Mouse (Mus musculus): ENCODE results near the gene Exog. TPM values are rescaled to one million over a fixed set of nuclear protein-coding genes. Genes with fewer than 3 reads are reported as not detected.

Exog gene
- polyA plus RNA-seq, 1 experiment from 2014 or later = 54.4 TPM

DNA sequence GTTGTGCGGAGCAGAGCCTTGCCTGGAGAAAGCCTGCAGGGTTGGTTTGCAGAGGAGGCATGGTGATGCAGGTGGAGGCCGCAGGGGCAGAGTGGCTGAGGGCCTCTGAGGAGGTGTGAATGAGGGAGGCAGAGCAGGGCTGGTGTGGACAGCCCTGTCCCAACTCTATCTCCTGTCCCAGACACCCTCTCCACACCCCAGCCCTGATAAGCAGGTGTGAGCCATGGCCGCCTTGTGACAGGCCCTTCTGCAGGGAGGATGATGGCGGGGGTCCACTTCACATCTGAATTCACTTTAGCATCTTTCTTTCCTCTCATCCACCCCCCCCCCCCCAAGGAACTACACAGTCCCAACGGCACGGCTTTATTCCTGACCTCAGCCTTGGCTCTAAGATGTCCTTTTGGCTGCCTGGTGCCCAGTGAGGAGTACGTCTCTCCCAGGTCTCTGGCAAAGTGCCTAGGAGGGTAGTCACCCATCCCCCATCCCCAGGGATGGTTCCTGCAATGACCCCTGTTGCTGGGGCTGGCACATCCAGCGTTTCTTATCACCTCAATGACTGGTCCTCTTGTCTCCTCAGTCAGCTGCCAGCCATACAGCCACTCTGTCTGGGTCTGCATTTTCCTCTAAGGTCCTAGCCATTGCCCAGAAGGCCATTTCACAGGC lies 25.1 kb downstream of the Exog start:
- 74% methylated on average over 8 of the region's 8 CpGs for WGBS
- no peak overlapping the region for H3K9ac ChIP-seq (ENCODE audit: low read length)
- no peak overlapping the region for H3K4me3 ChIP-seq (ENCODE audit: low read depth, low read length)
- H3K36me3 ChIP-seq (ENCODE audit: control insufficient read depth, insufficient read depth, low read length) = peaks cover 5% of the 10 kb centered on the region; the same call in 1 of the 2 replicates
- DNase-seq (ENCODE audit: low spot score) (no peak), ATAC-seq (ENCODE audit: insufficient number of reproducible peaks, low FRiP score, low TSS enrichment, low read depth) (no peak)
- no peaks in the 10 kb centered on the region for H3K9me3 ChIP-seq (ENCODE audit: control insufficient read depth, low read length)
- H3K4me2 ChIP-seq (ENCODE audit: low read depth, severe bottlenecking) = no peak overlapping the region
- peaks cover 4% of the 10 kb centered on the region for H3K4me1 ChIP-seq (ENCODE audit: control insufficient read depth, insufficient read depth, low read length)
- H3K27ac ChIP-seq (replicated peaks; ENCODE audit: low read depth, low read length) = no peak overlapping the region
- no peaks in the 10 kb centered on the region for H3K27me3 ChIP-seq (ENCODE audit: control insufficient read depth, insufficient read depth, low read length)

DNA sequence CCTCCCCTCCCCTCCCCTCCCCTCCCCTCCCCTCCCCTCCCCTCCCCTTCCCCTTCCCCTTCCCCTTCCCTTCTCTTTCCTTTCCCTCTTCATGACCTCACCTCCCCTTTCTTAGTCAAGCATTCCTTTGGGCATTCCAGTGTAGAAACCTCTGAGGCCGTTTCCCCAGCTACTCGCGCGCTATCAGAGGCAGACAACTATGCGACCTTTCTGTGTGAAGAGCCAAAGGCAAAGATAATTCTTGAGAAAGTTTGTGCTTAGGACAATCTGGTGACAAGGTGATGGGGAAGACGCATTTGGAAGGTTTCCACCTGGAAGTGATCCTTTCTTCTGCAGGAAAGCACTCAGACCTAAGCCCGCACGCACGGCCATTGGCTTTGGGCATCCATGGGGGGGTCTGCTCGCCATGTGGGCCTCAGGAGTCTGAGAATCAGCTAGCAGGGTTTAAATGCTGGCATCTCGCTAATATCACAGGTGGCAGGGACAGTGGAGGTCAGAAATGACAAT lies 27.7 kb downstream of the Exog start:
- no peak overlapping the region for H3K4me2 ChIP-seq (ENCODE audit: low read depth, severe bottlenecking)
- no peaks in the 10 kb centered on the region for H3K27me3 ChIP-seq (ENCODE audit: control insufficient read depth, insufficient read depth, low read length)
- H3K36me3 ChIP-seq (ENCODE audit: control insufficient read depth, insufficient read depth, low read length) = no peaks in the 10 kb centered on the region; the same call in 1 of the 2 replicates
- ATAC-seq (ENCODE audit: insufficient number of reproducible peaks, low FRiP score, low TSS enrichment, low read depth) (no peak), DNase-seq (ENCODE audit: low spot score) (no peak)
- no peaks in the 10 kb centered on the region for H3K9me3 ChIP-seq (ENCODE audit: control insufficient read depth, low read length)
- peaks cover 4% of the 10 kb centered on the region for H3K4me1 ChIP-seq (ENCODE audit: control insufficient read depth, insufficient read depth, low read length)
- no peak overlapping the region for H3K4me3 ChIP-seq (ENCODE audit: low read depth, low read length)
- WGBS = 83% methylated on average over 11 of the region's 11 CpGs
- no peak overlapping the region for H3K27ac ChIP-seq (replicated peaks; ENCODE audit: low read depth, low read length)
- H3K9ac ChIP-seq (ENCODE audit: low read length) = no peak overlapping the region

DNA sequence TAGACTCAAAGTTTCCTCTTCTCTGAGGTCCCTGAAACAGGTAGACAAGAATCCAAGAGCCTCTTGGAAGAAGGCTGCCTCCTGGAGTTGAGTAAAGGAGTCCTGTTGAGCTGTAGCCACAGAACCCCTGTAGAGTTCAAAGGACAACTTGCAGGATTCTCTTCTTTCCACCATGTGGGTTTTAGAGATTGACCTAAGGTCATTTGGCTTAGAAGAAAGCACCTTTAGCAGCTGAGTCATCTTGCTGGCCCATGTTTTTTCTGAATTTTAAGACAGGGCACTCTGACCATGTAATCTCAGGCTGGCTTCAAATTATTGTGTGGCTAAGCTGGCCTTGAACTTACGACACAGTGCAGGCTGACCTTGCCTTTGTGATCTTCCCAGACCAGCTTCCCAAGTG lies 28.3 kb downstream of the Exog start:
- H3K4me1 ChIP-seq (ENCODE audit: control insufficient read depth, insufficient read depth, low read length) = peaks cover 8% of the 10 kb centered on the region
- H3K4me3 ChIP-seq (ENCODE audit: low read depth, low read length) = no peak overlapping the region
- DNase-seq (ENCODE audit: low spot score) (no peak), ATAC-seq (ENCODE audit: insufficient number of reproducible peaks, low FRiP score, low TSS enrichment, low read depth) (no peak)
- H3K9me3 ChIP-seq (ENCODE audit: control insufficient read depth, low read length) = no peaks in the 10 kb centered on the region
- WGBS = 82% methylated on average over 1 of the region's 1 CpGs
- no peaks in the 10 kb centered on the region for H3K27me3 ChIP-seq (ENCODE audit: control insufficient read depth, insufficient read depth, low read length)
- H3K4me2 ChIP-seq (ENCODE audit: low read depth, severe bottlenecking) = no peak overlapping the region
- no peaks in the 10 kb centered on the region; the same call in 1 of the 2 replicates for H3K36me3 ChIP-seq (ENCODE audit: control insufficient read depth, insufficient read depth, low read length)
- H3K9ac ChIP-seq (ENCODE audit: low read length) = no peak overlapping the region
- no peak overlapping the region for H3K27ac ChIP-seq (replicated peaks; ENCODE audit: low read depth, low read length)

DNA sequence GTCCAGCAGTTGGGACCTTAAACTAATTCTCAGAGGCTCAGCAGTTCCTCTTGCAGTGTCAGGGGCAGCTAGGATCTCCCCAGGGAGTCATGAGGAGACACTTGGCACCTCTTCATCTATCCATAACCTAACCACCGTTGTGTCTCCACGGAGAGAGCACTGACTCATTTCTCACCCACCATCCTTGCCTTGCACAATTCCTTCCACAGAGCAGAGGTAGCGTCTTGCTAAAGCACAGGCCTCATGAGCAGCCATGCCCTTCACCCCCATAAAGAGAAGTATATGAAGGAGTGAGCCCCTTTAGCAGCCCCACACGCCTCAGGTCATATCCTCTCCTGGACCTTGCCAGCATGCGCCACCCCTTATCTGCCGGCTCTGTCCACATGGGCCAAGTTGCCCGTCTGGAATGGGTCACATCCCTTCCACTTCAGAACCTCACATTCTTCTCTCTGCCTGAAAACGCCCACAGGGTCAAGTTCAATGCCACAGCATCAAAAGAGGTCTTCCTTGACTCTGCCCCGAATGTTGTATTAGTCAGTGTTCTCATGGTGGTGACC lies 28.9 kb downstream of the Exog start:
- Histone ChIP-seq H3K4me1 (ENCODE audit: control insufficient read depth, insufficient read depth, low read length) (peaks cover 12% of the 10 kb centered on the region), H3K27ac (replicated peaks; ENCODE audit: low read depth, low read length) (no peak overlapping the region), H3K27me3 (ENCODE audit: control insufficient read depth, insufficient read depth, low read length) (no peaks in the 10 kb centered on the region), H3K4me2 (ENCODE audit: low read depth, severe bottlenecking) (no peak overlapping the region), H3K36me3 (ENCODE audit: control insufficient read depth, insufficient read depth, low read length) (no peaks in the 10 kb centered on the region; the same call in 1 of the 2 replicates), H3K9ac (ENCODE audit: low read length) (no peak overlapping the region), H3K9me3 (ENCODE audit: control insufficient read depth, low read length) (no peaks in the 10 kb centered on the region), H3K4me3 (ENCODE audit: low read depth, low read length) (no peak overlapping the region)
- ATAC-seq (ENCODE audit: insufficient number of reproducible peaks, low FRiP score, low TSS enrichment, low read depth) = no peak
- 86% methylated on average over 9 of the region's 9 CpGs for WGBS
- no peak for DNase-seq (ENCODE audit: low spot score)

DNA sequence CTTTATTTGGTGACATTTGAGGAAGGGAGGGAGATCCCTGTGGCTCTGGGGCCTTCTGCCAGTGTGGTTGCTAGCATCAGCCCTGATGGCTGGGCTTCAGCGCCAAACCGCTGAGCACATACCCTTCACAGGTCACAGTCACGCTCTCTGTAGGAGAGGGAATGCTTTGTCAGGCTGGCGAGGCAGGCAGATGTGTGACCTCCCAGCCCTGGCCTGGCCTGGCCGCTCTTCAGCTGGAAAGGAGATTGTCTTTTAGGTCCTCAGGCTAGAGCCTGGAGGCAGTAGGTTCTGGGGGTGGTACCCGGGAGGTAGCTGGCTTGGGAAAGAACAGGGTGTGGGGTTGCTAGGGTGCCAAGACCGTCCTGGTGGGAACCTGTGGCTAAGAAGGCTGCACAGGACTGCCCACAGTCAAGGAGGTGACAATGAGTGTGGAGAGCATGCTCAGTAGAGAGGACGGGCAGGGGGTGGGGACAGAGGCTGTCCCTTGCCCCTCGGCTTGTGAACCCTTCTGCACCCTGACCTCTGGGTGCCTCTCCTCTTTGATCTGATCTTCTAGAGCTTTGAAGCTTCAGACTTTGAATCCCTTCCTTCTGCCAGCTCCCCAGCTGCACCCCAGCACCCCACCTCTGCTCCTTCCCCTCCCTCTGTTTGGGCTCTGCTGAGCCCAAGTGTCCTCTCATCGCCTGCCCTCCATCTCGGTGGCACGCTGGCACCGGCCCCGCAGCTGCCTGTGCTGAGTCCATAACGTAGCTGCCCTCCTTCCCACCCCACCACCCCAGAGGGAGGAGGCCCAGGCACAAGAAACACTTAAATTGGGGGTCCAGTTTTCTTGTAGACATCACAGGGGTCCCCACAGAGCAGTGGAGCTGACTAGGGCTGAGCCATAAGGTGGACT lies 30.2 kb downstream of the Exog start:
- Histone ChIP-seq H3K36me3 (ENCODE audit: control insufficient read depth, insufficient read depth, low read length) (no peaks in the 10 kb centered on the region), H3K27ac (replicated peaks; ENCODE audit: low read depth, low read length) (no peak overlapping the region), H3K4me1 (ENCODE audit: control insufficient read depth, insufficient read depth, low read length) (peaks cover 12% of the 10 kb centered on the region), H3K27me3 (ENCODE audit: control insufficient read depth, insufficient read depth, low read length) (no peaks in the 10 kb centered on the region), H3K9ac (ENCODE audit: low read length) (no peak overlapping the region), H3K4me3 (ENCODE audit: low read depth, low read length) (no peak overlapping the region), H3K4me2 (ENCODE audit: low read depth, severe bottlenecking) (no peak overlapping the region), H3K9me3 (ENCODE audit: control insufficient read depth, low read length) (no peaks in the 10 kb centered on the region)
- 54% methylated on average over 15 of the region's 15 CpGs for WGBS
- ATAC-seq (ENCODE audit: insufficient number of reproducible peaks, low FRiP score, low TSS enrichment, low read depth) (no peak), DNase-seq (ENCODE audit: low spot score) (no peak)

DNA sequence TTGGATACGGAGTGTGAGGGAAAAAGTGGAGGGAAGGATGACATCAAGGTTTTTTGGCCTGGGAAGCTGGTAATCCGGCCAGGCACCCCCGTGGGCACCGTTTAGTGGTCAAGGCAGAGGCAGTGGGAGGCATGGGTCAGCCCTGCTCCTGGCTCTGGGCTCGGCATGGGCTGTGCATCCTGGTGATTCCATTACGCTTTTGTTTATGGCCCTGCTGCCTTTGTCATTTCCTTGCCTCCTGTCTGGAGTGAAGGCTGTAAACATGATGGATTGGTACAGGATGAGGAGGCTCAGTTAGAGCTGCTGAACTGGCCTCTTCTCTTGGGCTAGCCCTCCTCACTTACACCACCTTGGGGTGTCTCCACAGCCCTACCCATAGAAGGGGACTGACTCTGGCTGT lies 33.0 kb downstream of the Exog start:
- DNase-seq (ENCODE audit: low spot score) (peak; percentile 36), ATAC-seq (ENCODE audit: insufficient number of reproducible peaks, low FRiP score, low TSS enrichment, low read depth) (no peak)
- 0 out of 2 replicates have a peak overlapping the region, but pooled peaks have one; percentile 14 for H3K27ac ChIP-seq (replicated peaks; ENCODE audit: low read depth, low read length)
- H3K4me3 ChIP-seq (ENCODE audit: low read depth, low read length) = no peak overlapping the region
- peaks cover 12% of the 10 kb centered on the region for H3K4me1 ChIP-seq (ENCODE audit: control insufficient read depth, insufficient read depth, low read length)
- H3K4me2 ChIP-seq (ENCODE audit: low read depth, severe bottlenecking) = no peak overlapping the region
- H3K36me3 ChIP-seq (ENCODE audit: control insufficient read depth, insufficient read depth, low read length) = no peaks in the 10 kb centered on the region
- 16% methylated on average over 6 of the region's 6 CpGs for WGBS
- H3K9ac ChIP-seq (ENCODE audit: low read length) = peak overlapping the region; percentile 27; the same call in 1 of the 2 replicates
- H3K27me3 ChIP-seq (ENCODE audit: control insufficient read depth, insufficient read depth, low read length) = no peaks in the 10 kb centered on the region
- no peaks in the 10 kb centered on the region for H3K9me3 ChIP-seq (ENCODE audit: control insufficient read depth, low read length)

DNA sequence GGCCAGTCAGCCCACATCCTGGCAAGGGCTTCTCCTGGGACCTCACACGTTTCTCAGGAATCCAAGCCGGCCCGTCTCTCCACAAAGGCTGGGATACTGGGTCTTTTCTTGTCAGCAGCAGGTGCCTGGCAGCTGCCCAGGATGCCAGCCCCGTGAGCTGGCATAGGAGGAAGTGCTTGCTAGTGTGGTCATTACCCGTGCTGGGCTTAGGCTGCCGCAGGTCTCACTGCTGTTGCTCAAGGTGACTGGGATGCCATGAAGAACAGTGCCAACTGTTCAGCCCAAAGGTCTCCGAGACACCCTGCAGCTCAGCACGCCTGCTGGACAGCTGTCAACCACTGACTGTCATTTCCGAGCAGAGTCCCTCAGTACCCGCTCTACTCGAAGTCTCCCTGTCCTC lies 33.6 kb downstream of the Exog start:
- peaks cover 12% of the 10 kb centered on the region for H3K4me1 ChIP-seq (ENCODE audit: control insufficient read depth, insufficient read depth, low read length)
- no peak overlapping the region for H3K27ac ChIP-seq (replicated peaks; ENCODE audit: low read depth, low read length)

DNA sequence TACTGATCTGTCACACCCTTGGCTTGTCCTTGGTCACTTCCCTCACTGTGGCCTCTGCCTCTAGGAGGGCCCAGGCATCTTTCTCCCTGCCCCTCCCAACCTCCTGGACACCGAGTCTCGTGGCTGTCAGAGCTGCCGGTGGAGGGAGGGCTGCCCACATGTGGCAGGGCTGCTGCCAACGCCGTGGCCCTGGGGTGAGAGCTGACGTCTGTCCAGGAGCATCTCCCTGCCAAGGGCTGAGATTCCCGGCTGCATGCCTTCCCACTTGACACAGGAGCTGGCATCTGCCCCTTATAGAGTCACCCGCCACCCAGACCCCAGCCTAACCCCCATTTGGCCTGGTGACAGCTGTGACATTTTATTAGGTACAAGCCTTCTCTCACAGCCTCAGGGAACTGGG lies 34.6 kb downstream of the Exog start:
- Histone ChIP-seq H3K4me2 (ENCODE audit: low read depth, severe bottlenecking) (no peak overlapping the region), H3K36me3 (ENCODE audit: control insufficient read depth, insufficient read depth, low read length) (no peaks in the 10 kb centered on the region), H3K4me1 (ENCODE audit: control insufficient read depth, insufficient read depth, low read length) (peaks cover 11% of the 10 kb centered on the region), H3K9ac (ENCODE audit: low read length) (no peak overlapping the region), H3K27ac (replicated peaks; ENCODE audit: low read depth, low read length) (no peak overlapping the region), H3K9me3 (ENCODE audit: control insufficient read depth, low read length) (no peaks in the 10 kb centered on the region), H3K27me3 (ENCODE audit: control insufficient read depth, insufficient read depth, low read length) (no peaks in the 10 kb centered on the region), H3K4me3 (ENCODE audit: low read depth, low read length) (no peak overlapping the region)
- no peak for DNase-seq (ENCODE audit: low spot score)
- WGBS = 58% methylated on average over 8 of the region's 8 CpGs
- ATAC-seq (ENCODE audit: insufficient number of reproducible peaks, low FRiP score, low TSS enrichment, low read depth) = no peak

More for the DNA sequence above, 33.6 kb downstream of the Exog start:
- no peak overlapping the region for H3K9ac ChIP-seq (ENCODE audit: low read length)
- H3K36me3 ChIP-seq (ENCODE audit: control insufficient read depth, insufficient read depth, low read length) = no peaks in the 10 kb centered on the region
- no peak overlapping the region for H3K4me2 ChIP-seq (ENCODE audit: low read depth, severe bottlenecking)
- DNase-seq (ENCODE audit: low spot score) (no peak), ATAC-seq (ENCODE audit: insufficient number of reproducible peaks, low FRiP score, low TSS enrichment, low read depth) (no peak)
- H3K27me3 ChIP-seq (ENCODE audit: control insufficient read depth, insufficient read depth, low read length) = no peaks in the 10 kb centered on the region
- H3K4me3 ChIP-seq (ENCODE audit: low read depth, low read length) = no peak overlapping the region
- no peaks in the 10 kb centered on the region for H3K9me3 ChIP-seq (ENCODE audit: control insufficient read depth, low read length)
- 80% methylated on average over 11 of the region's 11 CpGs for WGBS
